Mouse (Mus musculus): ENCODE results near the gene Brca1. TPM values are rescaled to one million over a fixed set of nuclear protein-coding genes. Genes with fewer than 3 reads are reported as not detected.
"Not testable (repeated sequence)": the region's sequence is repeated elsewhere in the genome, so short reads cannot be mapped to it uniquely, and the experiment has no call there.

Brca1 gene
- polyA plus RNA-seq (2012; rRNA removed), result 4.6 and 5.2 TPM in 2 replicates

DNA sequence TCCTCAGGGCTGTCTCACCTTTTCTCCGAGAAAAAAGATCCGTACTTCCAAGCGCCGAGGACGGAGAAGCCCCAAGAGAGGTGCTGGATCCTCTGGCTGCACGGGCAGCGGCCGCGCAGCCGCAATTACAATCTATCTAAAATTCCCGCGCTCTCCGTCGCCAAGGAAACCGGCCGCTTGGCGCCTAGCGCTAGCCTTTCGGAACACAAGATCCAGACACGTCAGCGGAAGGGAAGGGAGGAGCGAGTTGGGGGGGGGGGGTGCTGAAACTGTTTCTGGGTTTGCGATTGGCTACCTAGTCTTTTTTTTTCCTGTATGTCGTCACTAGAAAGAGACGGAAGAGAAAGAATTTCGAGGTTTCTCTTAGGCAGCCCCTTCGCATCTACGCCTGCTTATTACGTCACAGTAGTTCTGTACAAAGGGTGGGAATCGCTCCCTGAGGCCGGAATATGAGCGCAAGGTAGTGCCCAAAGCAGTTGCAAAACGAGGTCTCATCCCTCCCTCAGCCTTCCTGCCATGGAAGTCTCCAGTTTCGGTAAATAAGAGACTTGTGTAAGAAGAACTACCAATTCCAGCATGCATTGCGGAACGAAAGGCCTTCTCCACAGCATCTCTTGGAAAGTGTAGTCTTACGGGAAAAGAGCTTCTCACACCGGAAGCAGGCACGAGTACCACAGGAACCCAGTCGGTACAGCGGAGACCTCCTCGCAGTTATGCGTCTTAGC lies at the start of gene Brca1, which contains the start of gene Nbr1:
TSS of gene Brca1 (minus strand) at position 205 of the 725 bp plus-strand sequence.
TSS of gene Nbr1 (plus strand) at position 399 of the 725 bp plus-strand sequence.
- Histone ChIP-seq H3K27me3 (ENCODE audit: control insufficient read depth, insufficient read depth, low read length) (no peaks in the 10 kb centered on the region), H3K27ac (ENCODE audit: control insufficient read depth, insufficient read depth, low read depth, low read length) (peak within 1 kb of the TSS; percentile 87), H3K4me1 (ENCODE audit: control insufficient read depth, insufficient read depth, low read length) (no peaks in the 10 kb centered on the region; the same call in 1 of the 2 replicates), H3K4me3 (ENCODE audit: control insufficient read depth, low read depth, low read length) (peak within 1 kb of the TSS; percentile 82), H3K36me3 (ENCODE audit: control insufficient read depth, insufficient read depth, low read length) (no peaks in the 10 kb centered on the region)
- TF ChIP-seq POLR2A (IDR thresholded peaks at IDR 0.05; ENCODE audit: control insufficient read depth, low read depth, low read length) (peak; percentile 45; the same call in 1 of the 2 replicates), CTCF (IDR thresholded peaks at IDR 0.05; ENCODE audit: control insufficient read depth, insufficient read depth, insufficient replicate concordance, low read depth, low read length) (no peak)

DNA sequence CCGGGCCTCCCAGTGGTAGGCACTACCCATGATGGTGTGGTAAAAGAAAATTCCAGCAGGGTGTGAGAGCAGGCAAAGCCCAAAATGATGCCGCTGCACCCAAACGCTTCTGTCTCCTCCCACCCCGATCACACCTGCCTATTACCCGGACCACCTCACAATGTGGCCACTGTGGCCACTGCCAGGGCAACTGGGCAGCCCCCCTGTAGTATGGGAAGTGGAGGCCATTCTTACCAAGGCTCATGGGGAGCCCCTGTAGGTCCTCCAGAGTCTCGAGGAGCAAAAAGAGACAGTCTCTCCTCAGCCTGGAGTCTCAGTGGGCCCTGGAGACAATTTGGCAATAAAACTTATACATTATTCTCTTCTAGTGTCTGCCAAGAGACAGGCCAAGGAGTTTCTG lies 47.4 kb upstream of the Brca1 start, which contains the start of gene Gm11634:
TSS of gene Gm11634 (minus strand) at position 101 of the 400 bp plus-strand sequence.
- Histone ChIP-seq H3K4me1 (ENCODE audit: control insufficient read depth, insufficient read depth, low read length) (no peaks in the 10 kb centered on the region), H3K36me3 (ENCODE audit: control insufficient read depth, insufficient read depth, low read length) (no peaks in the 10 kb centered on the region), H3K27me3 (ENCODE audit: control insufficient read depth, insufficient read depth, low read length) (no peaks in the 10 kb centered on the region), H3K4me3 (ENCODE audit: control insufficient read depth, low read depth, low read length) (peak within 1 kb of the TSS; percentile 77), H3K27ac (ENCODE audit: control insufficient read depth, insufficient read depth, low read depth, low read length) (no peak within 1 kb of the TSS)
- 0 out of 2 replicates have a peak, but pooled peaks have one; percentile 38 for TF ChIP-seq POLR2A (IDR thresholded peaks at IDR 0.05; ENCODE audit: control insufficient read depth, low read depth, low read length)
- TF ChIP-seq CTCF (IDR thresholded peaks at IDR 0.05; ENCODE audit: control insufficient read depth, insufficient read depth, insufficient replicate concordance, low read depth, low read length), result no peak

DNA sequence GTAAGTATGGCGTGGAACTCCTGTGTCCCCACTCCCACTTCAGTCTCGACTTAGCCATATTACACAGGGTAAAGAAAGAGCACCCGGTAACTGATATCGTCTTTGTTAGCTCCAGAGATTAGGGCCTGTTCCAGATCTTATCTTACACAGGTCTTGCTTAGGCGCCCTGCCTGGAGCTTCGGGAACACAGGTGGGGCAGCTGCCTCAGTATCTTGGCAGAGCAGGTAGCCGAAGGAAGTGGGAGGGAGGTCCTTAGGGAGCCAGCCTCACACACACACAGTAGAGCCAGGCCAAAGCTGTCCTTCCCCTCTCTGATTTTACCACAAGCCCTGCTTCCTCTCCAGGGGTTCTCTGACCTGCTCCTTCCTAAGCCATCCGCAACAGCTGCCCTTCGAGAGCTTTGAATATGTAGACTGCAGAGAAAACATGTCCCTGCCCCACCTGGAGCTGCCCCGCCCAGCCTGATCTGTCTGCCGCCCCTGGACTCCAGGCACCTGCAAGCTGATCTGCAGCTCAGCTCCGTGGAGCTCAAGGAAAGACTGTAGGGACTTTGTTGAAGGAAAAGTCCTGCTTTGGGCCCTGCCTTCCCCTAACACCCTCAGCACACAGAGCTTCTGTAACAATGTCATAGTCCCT lies 38.4 kb upstream of the Brca1 start:
- Histone ChIP-seq H3K4me3 (ENCODE audit: control insufficient read depth, low read depth, low read length) (no peak overlapping the region), H3K27me3 (ENCODE audit: control insufficient read depth, insufficient read depth, low read length) (no peaks in the 10 kb centered on the region), H3K36me3 (ENCODE audit: control insufficient read depth, insufficient read depth, low read length) (no peaks in the 10 kb centered on the region; the same call in 1 of the 2 replicates), H3K4me1 (ENCODE audit: control insufficient read depth, insufficient read depth, low read length) (no peaks in the 10 kb centered on the region), H3K27ac (ENCODE audit: control insufficient read depth, insufficient read depth, low read depth, low read length) (no peak overlapping the region)
- TF ChIP-seq POLR2A (IDR thresholded peaks at IDR 0.05; ENCODE audit: control insufficient read depth, low read depth, low read length) (no peak), CTCF (IDR thresholded peaks at IDR 0.05; ENCODE audit: control insufficient read depth, insufficient read depth, insufficient replicate concordance, low read depth, low read length) (no peak)

DNA sequence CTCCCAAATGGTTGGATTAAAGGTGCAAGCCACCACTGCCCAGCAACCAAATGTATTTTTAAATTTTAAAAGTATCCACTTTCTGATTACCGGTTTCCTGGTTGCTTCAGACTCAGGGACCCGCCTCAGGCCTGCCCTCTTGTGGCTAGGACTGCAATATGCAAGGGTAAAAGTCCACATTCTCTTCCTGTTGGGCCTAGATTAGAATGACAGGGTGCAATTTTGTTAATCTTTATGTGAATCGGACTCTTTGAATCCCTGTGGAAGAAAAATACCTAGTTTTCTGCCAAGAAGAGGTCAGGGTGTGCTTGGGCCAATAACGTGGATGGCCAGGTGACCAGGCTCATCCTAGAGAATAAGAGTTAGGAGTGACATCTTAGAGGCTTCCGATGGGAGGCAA lies 37.7 kb upstream of the Brca1 start:
- H3K4me1 ChIP-seq (ENCODE audit: control insufficient read depth, insufficient read depth, low read length), result no peaks in the 10 kb centered on the region
- no peak overlapping the region for H3K4me3 ChIP-seq (ENCODE audit: control insufficient read depth, low read depth, low read length)
- H3K36me3 ChIP-seq (ENCODE audit: control insufficient read depth, insufficient read depth, low read length), result no peaks in the 10 kb centered on the region; the same call in 1 of the 2 replicates
- H3K27me3 ChIP-seq (ENCODE audit: control insufficient read depth, insufficient read depth, low read length), result no peaks in the 10 kb centered on the region
- no peak for TF ChIP-seq POLR2A (IDR thresholded peaks at IDR 0.05; ENCODE audit: control insufficient read depth, low read depth, low read length)
- peak; percentile 55; the same call in 1 of the 2 replicates for TF ChIP-seq CTCF (IDR thresholded peaks at IDR 0.05; ENCODE audit: control insufficient read depth, insufficient read depth, insufficient replicate concordance, low read depth, low read length)
- H3K27ac ChIP-seq (ENCODE audit: control insufficient read depth, insufficient read depth, low read depth, low read length), result no peak overlapping the region

DNA sequence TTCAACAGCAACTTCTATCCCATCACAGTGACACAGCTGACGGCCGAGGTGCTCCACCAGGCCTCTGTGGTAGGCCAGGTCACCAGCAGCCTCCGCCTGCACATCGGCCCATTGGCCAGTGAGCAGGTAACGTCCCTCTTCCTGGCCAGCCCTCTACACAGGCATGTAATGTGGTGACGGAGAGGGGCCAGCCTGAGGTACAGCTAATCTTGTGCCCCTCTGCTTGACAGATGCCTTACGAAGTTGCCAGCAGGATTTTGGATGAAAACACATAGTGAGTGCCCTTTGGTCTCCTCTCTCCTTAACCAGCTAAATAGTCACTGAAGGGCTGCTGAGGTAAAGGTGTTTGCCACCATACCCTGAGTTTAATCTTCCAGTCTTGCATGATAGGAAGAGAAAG lies 37.1 kb upstream of the Brca1 start:
- no peaks in the 10 kb centered on the region for H3K4me1 ChIP-seq (ENCODE audit: control insufficient read depth, insufficient read depth, low read length)
- no peaks in the 10 kb centered on the region; the same call in 1 of the 2 replicates for H3K36me3 ChIP-seq (ENCODE audit: control insufficient read depth, insufficient read depth, low read length)
- H3K27ac ChIP-seq (ENCODE audit: control insufficient read depth, insufficient read depth, low read depth, low read length), result no peak overlapping the region
- TF ChIP-seq CTCF (IDR thresholded peaks at IDR 0.05; ENCODE audit: control insufficient read depth, insufficient read depth, insufficient replicate concordance, low read depth, low read length) (no peak), POLR2A (IDR thresholded peaks at IDR 0.05; ENCODE audit: control insufficient read depth, low read depth, low read length) (no peak)
- no peak overlapping the region for H3K4me3 ChIP-seq (ENCODE audit: control insufficient read depth, low read depth, low read length)
- no peaks in the 10 kb centered on the region for H3K27me3 ChIP-seq (ENCODE audit: control insufficient read depth, insufficient read depth, low read length)

DNA sequence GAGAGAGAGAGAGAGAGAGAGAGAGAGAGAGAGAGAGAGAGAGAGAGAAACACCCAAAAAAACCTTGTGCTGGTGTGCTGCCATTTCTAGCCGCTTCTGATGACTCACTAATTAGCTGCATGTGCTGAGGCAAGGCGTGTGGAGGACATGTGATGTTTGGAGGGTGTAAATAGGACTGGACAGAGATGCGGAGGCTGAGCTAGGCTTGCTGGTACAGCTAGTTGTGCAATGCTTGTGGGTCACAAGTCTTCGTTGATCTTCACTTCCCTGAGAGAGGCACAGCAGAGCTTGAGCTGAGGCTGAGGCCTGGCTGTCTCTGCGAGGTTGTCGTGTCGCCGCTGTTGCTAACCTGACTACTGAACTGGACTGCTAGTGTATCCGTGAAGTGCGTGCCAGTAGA lies 35.9 kb upstream of the Brca1 start:
- no peak overlapping the region for H3K27ac ChIP-seq (ENCODE audit: control insufficient read depth, insufficient read depth, low read depth, low read length)
- TF ChIP-seq CTCF (IDR thresholded peaks at IDR 0.05; ENCODE audit: control insufficient read depth, insufficient read depth, insufficient replicate concordance, low read depth, low read length) (no peak), POLR2A (IDR thresholded peaks at IDR 0.05; ENCODE audit: control insufficient read depth, low read depth, low read length) (no peak)
- no peak overlapping the region for H3K4me3 ChIP-seq (ENCODE audit: control insufficient read depth, low read depth, low read length)
- H3K36me3 ChIP-seq (ENCODE audit: control insufficient read depth, insufficient read depth, low read length), result no peaks in the 10 kb centered on the region; the same call in 1 of the 2 replicates
- no peaks in the 10 kb centered on the region for H3K4me1 ChIP-seq (ENCODE audit: control insufficient read depth, insufficient read depth, low read length)
- H3K27me3 ChIP-seq (ENCODE audit: control insufficient read depth, insufficient read depth, low read length), result no peaks in the 10 kb centered on the region

DNA sequence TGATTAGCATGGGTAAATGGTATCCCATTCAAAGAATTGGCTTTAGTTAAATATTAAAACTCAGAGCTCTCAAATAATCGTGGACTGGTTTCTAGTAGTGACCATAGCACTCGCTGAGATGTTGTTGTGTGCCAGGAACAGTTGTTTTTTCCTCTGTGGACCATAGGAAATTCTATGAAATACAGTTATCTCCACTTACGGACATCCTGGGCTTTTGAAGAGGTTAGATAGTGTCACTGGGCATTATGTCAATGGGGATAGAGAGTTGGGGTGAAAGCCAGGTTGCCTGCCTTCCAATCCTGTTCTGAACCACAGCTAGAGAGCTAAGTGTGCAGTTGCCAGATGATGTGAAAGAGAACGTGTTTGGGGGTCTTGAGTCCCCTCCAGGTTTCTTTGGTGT lies 34.0 kb upstream of the Brca1 start:
- H3K4me1 ChIP-seq (ENCODE audit: control insufficient read depth, insufficient read depth, low read length), result peaks cover 5% of the 10 kb centered on the region
- no peaks in the 10 kb centered on the region for H3K27me3 ChIP-seq (ENCODE audit: control insufficient read depth, insufficient read depth, low read length)
- H3K4me3 ChIP-seq (ENCODE audit: control insufficient read depth, low read depth, low read length), result no peak overlapping the region
- H3K27ac ChIP-seq (ENCODE audit: control insufficient read depth, insufficient read depth, low read depth, low read length), result no peak overlapping the region
- TF ChIP-seq CTCF (IDR thresholded peaks at IDR 0.05; ENCODE audit: control insufficient read depth, insufficient read depth, insufficient replicate concordance, low read depth, low read length) (no peak), POLR2A (IDR thresholded peaks at IDR 0.05; ENCODE audit: control insufficient read depth, low read depth, low read length) (no peak)
- no peaks in the 10 kb centered on the region; the same call in 1 of the 2 replicates for H3K36me3 ChIP-seq (ENCODE audit: control insufficient read depth, insufficient read depth, low read length)

DNA sequence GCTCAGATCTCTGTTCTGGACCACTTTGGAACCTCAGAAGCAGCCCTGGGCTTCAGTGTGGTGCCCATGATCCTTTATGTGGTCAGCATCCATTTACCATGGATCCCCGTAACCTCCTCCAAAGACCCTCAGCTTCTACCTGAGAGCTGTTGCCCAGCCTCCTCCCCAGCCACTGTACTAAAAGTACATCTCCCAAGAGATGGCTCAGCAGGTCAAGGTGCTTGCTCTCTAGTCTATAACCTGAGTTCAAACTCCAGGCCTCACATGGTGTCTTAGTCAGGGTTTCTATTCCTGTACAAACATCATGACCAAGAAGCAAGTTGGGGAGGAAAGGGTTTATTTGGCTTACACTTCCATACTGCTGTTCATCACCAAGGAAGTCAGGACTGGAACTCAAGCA lies 33.3 kb upstream of the Brca1 start:
- not testable (repeated sequence) for H3K27me3 ChIP-seq (ENCODE audit: control insufficient read depth, insufficient read depth, low read length); H3K36me3 ChIP-seq (ENCODE audit: control insufficient read depth, insufficient read depth, low read length); H3K27ac ChIP-seq (ENCODE audit: control insufficient read depth, insufficient read depth, low read depth, low read length); H3K4me3 ChIP-seq (ENCODE audit: control insufficient read depth, low read depth, low read length); H3K4me1 ChIP-seq (ENCODE audit: control insufficient read depth, insufficient read depth, low read length)
